Mouse (Mus musculus) ES-E14 (cell line): ENCODE results near the gene Cda.

Experiments used
- HCFC1 ChIP-seq: IDR thresholded peaks from 2 replicates; pipeline ENCODE4 v1.6.1; 2012; ENCODE audit warnings: low read length, inconsistent platforms, borderline replicate concordance; ENCODE audit not compliant: insufficient read depth
- ZNF384 ChIP-seq: IDR thresholded peaks from 2 replicates; pipeline ENCODE4 v1.6.1; 2012; ENCODE audit warnings: low read depth, low read length, inconsistent platforms

GRCm38 (mm10) chr4:138352692-138353091 lies 15.1 kb downstream of the Cda start:
- TF ChIP-seq ZNF384 (no peak), HCFC1 (no peak)
